Mouse (Mus musculus) erythroblast, embryonic 14.5 days (primary cell): Measurements from ENCODE around the gene Mknk2. TPM values are rescaled to one million over a fixed set of nuclear protein-coding genes. Genes with fewer than 3 reads are reported as not detected.

Experiments used
- H3K27me3 ChIP-seq: 2 replicates; pipeline ENCODE4 v1.6.1; 2012; ENCODE audit warnings: inconsistent platforms; ENCODE audit not compliant: control insufficient read depth
- H3K36me3 ChIP-seq: 2 replicates; pipeline ENCODE4 v1.6.1; 2012; ENCODE audit warnings: mild to moderate bottlenecking, inconsistent platforms; ENCODE audit not compliant: control insufficient read depth
- H3K4me1 ChIP-seq: 2 replicates; pipeline ENCODE4 v1.6.1; 2012; ENCODE audit warnings: inconsistent platforms; ENCODE audit not compliant: control insufficient read depth
- H3K4me3 ChIP-seq: replicated peaks from 2 replicates; pipeline ENCODE3; 2012; ENCODE audit warnings: moderate library complexity, mild to moderate bottlenecking, inconsistent platforms
- H3K9me3 ChIP-seq: 2 replicates; pipeline ENCODE4 v1.6.1; 2012; ENCODE audit warnings: low read length, inconsistent platforms, mixed read lengths; ENCODE audit not compliant: control insufficient read depth
- GATA1 ChIP-seq: IDR thresholded peaks from 2 replicates; pipeline ENCODE4 v1.6.1; 2012; ENCODE audit warnings: low read length, inconsistent platforms, mixed read lengths
- TAL1 ChIP-seq: IDR thresholded peaks from 3 replicates; pipeline ENCODE4 v1.6.1; 2012; ENCODE audit warnings: low read length, inconsistent platforms, mixed read lengths
- polyA plus RNA-seq: library from polyadenylated mRNA; stranded (reverse); fragments of >175 nt; gene quantifications from 2 replicates; pipeline ENCODE4 v1.2.3, GENCODE M21; 2012

The Mknk2 gene
- polyA plus RNA-seq, 1 experiment = 49.1 TPM

DNA sequence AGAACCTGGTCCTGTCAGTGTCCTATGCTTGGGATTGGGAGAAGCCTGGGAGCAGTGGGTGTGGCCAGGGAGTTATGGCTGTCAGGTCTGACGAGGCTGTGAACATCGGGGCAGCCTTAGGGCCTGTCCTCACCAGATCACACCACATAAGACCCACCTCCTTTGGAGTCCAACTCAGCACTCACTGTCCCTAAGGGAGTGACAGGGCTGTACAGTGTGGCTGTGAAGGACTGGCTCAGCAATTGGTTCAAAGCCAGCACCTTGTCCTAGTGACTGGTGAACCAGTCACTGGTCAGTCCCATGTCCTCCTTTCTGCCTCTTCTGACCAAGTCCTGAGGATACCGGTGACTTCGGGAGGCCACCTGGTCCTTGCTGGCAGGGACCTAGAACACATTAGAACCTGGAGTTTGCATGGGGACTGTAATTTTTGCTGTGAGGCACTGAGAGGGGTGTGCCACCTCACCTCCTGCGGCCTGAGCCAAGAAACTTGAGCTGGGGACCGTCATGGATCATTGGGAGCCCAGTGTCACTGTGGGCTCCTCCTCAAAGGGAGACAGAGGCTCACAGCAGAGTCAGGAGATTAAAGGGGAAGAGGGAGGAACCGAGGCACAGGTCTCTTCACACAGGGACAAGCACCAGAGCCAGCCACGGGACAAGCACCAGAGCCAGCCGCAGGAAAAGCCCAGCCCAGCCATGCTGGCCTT, 1.8 kb upstream of the Mknk2 start:
- H3K4me1 ChIP-seq = peaks cover 75% of the 10 kb centered on the region
- peaks cover 31% of the 10 kb centered on the region for H3K36me3 ChIP-seq
- no peaks in the 10 kb centered on the region for H3K27me3 ChIP-seq
- H3K4me3 ChIP-seq = peak overlapping the region; percentile 81
- TF ChIP-seq GATA1 (no peak), TAL1 (no peak)
- H3K9me3 ChIP-seq = no peaks in the 10 kb centered on the region

DNA sequence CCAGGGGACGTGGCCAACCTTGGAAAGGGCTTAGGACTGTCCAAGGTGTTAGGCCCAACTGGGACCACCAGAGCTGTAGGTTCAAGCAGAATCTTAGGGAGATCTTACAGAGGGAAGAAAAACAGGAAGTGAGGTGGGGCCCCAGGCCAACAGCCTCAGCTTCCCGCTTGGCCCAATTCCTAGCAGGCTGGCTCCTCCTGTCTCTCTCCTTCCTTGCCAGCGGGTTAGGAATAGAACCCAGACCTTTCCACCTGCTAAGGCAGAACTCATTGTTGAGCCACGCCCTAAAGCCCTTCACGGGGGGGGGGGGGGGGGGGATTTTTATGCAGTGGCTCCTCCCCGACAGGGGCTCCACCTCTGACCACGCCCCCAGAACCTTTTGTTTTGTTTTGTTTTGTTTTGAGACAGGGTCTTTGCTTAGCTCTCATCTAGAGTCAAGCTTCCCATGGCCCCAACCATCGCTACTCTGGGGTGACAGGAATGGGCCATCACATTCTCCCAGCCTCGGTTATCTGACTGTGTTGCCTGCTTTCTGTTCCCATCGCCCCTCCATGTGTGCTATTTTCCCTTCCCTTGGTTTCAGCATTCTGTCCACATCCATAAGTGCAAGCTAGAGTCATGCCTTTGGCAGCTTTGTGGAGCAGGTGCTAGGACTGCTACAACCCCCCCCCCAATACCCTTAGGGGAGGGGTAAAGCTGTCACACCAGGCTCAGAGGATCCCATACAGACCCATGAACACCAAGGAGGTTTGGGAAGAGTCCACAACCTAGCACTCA, 877 bp upstream of the Mknk2 start:
- TF ChIP-seq GATA1 (no peak), TAL1 (no peak)
- H3K4me1 ChIP-seq = peaks cover 75% of the 10 kb centered on the region

DNA sequence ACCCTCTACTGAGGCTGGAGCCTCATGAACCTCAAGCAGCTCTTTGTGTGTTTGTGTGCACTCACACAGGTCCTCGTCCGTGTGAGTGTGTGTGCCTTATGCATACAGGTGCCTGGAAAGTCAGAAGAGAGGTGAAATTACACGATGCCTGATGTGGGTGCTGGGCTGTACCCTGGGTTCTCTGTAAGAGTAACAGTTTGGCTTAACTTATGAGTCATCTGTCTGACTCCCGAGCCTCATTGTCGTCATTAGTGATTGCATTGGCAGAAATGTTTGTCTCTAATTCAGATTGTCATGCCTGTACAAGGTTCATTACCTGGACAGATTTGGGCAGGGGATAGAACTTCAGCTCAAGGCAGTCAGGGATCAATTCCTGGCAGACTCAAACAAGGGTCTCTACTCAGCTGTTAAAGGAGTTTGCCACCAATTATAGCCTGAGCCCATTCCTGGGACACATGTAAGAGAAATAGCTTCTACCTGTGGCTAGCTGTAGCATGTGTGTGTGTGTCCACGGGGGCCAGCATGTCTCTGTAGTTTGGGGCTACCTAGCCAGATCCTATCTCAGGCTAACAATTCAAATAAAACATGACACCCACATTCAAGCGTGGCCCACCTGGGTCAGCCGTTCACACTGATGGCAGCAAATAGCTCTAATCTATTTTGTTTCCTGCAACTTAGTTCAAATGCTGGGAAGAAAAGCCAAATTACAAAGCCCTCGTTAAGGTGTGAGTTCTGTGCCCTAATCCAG, 610 bp downstream of the Mknk2 start:
- Histone ChIP-seq H3K4me1 (peaks cover 80% of the 10 kb centered on the region), H3K9me3 (no peaks in the 10 kb centered on the region), H3K4me3 (peak overlapping the region; percentile 81), H3K36me3 (peaks cover 37% of the 10 kb centered on the region), H3K27me3 (no peaks in the 10 kb centered on the region)
- no peak for TF ChIP-seq GATA1
- no peak for TF ChIP-seq TAL1

More for the DNA sequence above, 877 bp upstream of the Mknk2 start:
- Histone ChIP-seq H3K36me3 (peaks cover 33% of the 10 kb centered on the region), H3K9me3 (no peaks in the 10 kb centered on the region), H3K4me3 (peak overlapping the region; percentile 81), H3K27me3 (no peaks in the 10 kb centered on the region)

DNA sequence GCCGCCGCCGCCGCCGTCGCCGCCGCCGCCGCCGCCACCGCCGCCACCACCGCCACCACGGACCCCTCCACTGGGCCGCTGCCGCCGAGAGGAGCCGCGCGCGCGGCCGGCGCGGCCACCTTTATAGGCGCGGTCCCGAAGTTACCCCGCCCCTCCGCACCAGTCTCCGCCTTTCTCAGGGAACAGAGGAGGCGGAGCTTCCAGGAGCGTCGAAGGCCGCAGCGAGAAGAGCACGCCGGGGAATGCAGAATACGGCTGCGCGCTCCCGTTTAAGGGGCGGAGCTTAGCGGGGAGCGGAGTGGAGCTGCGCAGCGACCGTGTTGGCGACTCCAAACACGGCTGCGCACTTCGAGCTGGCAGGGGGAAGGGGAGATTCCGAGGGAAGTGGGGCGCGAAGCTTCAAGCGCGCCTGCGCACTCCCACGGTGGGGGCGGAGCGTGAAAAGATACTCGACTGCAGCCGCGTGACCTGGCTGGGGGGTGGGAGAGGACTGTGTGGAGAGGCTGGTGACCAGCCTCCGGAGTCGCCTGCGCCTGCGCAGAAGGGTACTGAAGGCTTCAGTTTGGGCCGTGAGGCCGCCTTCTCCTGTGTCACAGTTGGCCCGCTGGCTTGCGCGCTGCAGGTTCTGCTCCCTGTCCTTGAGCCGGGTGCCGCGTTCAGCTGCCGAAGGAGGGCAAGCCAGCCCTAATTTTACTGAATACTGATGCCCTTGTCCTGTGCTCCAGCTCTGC, 1.5 kb downstream of the Mknk2 start:
- TF ChIP-seq TAL1 (no peak), GATA1 (no peak)
- H3K4me1 ChIP-seq = peaks cover 84% of the 10 kb centered on the region

DNA sequence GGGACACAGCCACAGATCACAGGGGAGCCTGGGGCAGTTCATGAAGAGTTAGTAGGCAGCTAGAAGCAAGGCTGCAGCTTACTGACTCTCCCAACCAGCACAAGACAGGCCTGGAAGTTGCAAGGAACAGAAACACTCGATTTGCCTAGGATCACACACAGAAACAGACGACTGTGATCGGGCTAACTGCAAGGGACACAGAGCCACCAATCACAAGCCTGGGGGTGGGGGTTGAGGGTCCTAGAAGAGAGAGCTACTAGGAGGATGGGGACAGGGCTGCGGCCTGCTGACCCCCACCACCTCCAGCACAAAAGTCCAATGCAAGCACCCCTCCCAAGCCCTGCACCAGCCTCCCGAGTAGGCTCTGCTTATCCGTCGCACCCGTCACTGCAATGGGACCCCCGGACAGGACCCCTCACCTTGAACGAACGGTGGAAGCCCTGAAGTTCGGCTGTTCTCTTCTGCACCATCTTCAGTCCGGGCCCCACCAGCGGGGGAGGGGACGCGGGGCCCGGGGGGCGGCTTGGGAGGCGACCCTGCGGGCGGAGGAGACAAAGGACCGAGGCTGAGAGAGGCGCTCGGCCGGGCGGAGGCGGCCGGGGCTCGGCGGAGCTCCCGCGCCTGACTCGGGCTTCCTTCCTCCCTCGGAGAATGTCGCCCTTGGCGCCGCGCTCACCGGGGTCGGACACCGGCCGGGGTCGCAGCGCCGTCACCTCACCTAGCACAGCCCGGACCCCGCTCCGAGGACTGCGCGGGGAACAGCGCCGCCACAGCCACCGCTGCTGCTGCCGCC, 2.3 kb downstream of the Mknk2 start:
- Histone ChIP-seq H3K36me3 (peaks cover 49% of the 10 kb centered on the region), H3K4me3 (peak overlapping the region; percentile 81), H3K9me3 (no peaks in the 10 kb centered on the region), H3K4me1 (peaks cover 90% of the 10 kb centered on the region), H3K27me3 (no peaks in the 10 kb centered on the region)
- TF ChIP-seq TAL1 (no peak), GATA1 (no peak)

More for the DNA sequence above, 1.5 kb downstream of the Mknk2 start:
- Histone ChIP-seq H3K9me3 (no peaks in the 10 kb centered on the region), H3K27me3 (no peaks in the 10 kb centered on the region), H3K4me3 (peak overlapping the region; percentile 81), H3K36me3 (peaks cover 41% of the 10 kb centered on the region)

DNA sequence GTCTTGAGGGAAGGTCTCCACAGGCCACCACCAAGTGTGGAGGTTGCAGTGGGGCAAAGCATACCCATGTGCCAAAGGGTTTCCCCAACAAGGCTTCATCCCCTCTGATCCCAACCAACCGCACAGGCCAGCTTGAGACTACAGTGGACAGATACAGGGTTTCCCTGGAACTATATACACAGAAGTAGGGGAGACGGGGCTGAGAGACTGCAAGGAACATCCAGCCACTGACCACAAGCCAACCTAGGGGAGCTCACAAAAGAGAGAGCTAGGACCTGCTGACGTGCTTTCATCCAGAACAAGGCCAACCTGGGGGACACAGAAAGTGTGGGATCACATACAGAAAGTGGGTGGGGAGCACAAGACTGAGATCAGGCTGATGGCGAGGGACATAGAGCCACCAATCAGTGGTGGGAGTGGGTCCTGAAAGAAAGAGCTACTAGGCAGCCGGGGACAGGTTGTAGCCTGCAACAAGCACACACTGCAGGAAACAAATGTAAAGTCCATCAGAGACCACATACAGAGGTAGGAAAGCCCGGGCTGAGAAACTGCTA, 3.0 kb downstream of the Mknk2 start:
- TF ChIP-seq GATA1 = no peak
- no peak for TF ChIP-seq TAL1
- Histone ChIP-seq H3K36me3 (peaks cover 54% of the 10 kb centered on the region), H3K4me1 (peaks cover 91% of the 10 kb centered on the region), H3K27me3 (no peaks in the 10 kb centered on the region), H3K4me3 (peak overlapping the region; percentile 81), H3K9me3 (no peaks in the 10 kb centered on the region)

DNA sequence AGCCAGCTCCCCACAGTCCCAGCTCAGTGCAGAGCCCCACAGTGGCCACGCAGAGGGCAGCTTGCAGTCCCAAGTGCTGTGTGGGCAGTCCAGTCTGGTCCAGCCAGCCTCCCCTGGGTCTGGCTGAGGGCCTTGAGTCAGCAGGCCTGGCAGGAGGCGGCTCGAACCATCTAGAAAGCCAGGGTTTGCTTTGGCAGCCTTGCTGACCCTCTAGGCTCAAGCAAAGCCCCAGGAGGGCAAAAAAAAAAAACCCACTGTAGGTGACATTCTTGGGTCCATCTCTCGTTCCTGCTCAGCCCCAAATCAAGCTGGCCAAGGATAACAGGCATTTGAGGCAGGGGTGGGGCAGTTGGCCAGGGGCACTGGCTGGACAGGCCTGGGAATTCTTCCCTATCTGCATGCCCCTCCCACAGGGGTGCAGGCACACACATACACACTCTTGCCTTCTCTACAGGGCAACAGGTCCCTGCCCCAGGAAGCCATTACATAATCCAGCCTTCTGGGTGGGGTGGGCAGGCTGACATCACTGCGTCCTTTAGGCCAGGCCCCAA, 3.7 kb downstream of the Mknk2 start:
- no peaks in the 10 kb centered on the region for H3K27me3 ChIP-seq
- peaks cover 57% of the 10 kb centered on the region for H3K36me3 ChIP-seq
- no peak for TF ChIP-seq TAL1
- peaks cover 89% of the 10 kb centered on the region for H3K4me1 ChIP-seq
- no peaks in the 10 kb centered on the region for H3K9me3 ChIP-seq
- H3K4me3 ChIP-seq = peak overlapping the region; percentile 81

DNA sequence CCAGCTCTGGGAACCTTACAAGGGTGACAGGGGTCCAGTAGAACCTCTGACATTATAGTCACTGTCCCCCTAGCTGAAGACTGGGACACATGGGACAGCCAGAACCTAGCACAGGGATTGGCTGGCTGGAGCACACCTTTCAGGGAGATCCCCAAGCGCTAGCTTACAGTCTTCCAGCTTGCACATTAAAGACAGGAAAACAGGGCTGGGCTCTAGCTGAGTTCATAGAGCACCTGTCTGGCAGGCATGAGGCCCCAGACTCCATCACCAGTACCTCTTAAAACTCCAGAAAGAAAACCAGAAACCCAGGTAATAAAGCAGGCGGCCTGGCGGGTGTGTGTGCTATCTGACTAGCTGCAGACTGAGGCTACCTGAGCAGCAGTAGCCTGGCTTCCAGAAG, 4.2 kb downstream of the Mknk2 start:
- Histone ChIP-seq H3K4me3 (peak overlapping the region; percentile 81), H3K9me3 (no peaks in the 10 kb centered on the region), H3K4me1 (peaks cover 89% of the 10 kb centered on the region), H3K27me3 (no peaks in the 10 kb centered on the region), H3K36me3 (peaks cover 62% of the 10 kb centered on the region)
- TF ChIP-seq GATA1 (no peak), TAL1 (no peak)
